Mouse (Mus musculus) liver, embryonic 14.5 days (tissue): ENCODE measurements around the gene Wfs1.

Experiments
- CTCF ChIP-seq: IDR thresholded peaks from 2 replicates; pipeline ENCODE4 v1.5.1; 2016; ENCODE audit warnings: antibody characterized with exemption, low read depth, control low read depth
- EP300 ChIP-seq: IDR thresholded peaks from 2 replicates; pipeline ENCODE4 v1.6.1; 2016; ENCODE audit warnings: antibody characterized with exemption, low read depth

- TF ChIP-seq CTCF, result no peak; the same call in 1 of the 2 replicates
- TF ChIP-seq EP300, result no peak
Measured at GRCm38 (mm10) chr5:36988781-36989624, at the start of gene Wfs1.
